Mouse (Mus musculus): ENCODE data around the gene Zfyve28. TPM values are rescaled to one million over a fixed set of nuclear protein-coding genes. Genes with fewer than 3 reads are reported as not detected.

Gene Zfyve28
- total and polyA plus RNA-seq, 2 experiments from 2014 or later: 0.04 to 0.19 TPM

GRCm38 (mm10) chr5:34287001-34287837 is 1.0 kb downstream of the Zfyve28 start:
- H3K4me2 ChIP-seq (ENCODE audit: low read depth, low read length): peak overlapping the region; percentile 88
- H3K27ac ChIP-seq (ENCODE audit: low read depth): no peak overlapping the region
- peak overlapping the region; percentile 61 for H3K4me3 ChIP-seq (ENCODE audit: low read depth, low read length)
- ATAC-seq (ENCODE audit: insufficient read depth, low read depth) (no peak), DNase-seq (ENCODE audit: low spot score) (no peak)
- H3K36me3 ChIP-seq (replicated peaks; ENCODE audit: control insufficient read depth, insufficient read depth, low read length): no peaks in the 10 kb centered on the region
- WGBS: 1% methylated on average over 54 of the region's 54 CpGs
- H3K27me3 ChIP-seq (ENCODE audit: control insufficient read depth, insufficient read depth, low read length): peaks cover 55% of the 10 kb centered on the region
- no peaks in the 10 kb centered on the region; the same call in 1 of the 2 replicates for H3K4me1 ChIP-seq (ENCODE audit: control insufficient read depth, insufficient read depth)
- no peaks in the 10 kb centered on the region for H3K9me3 ChIP-seq (replicated peaks; ENCODE audit: control insufficient read depth, low read length)
- H3K9ac ChIP-seq (replicated peaks; ENCODE audit: low read depth, low read length): no peak overlapping the region
- TF ChIP-seq EP300 (IDR thresholded peaks at IDR 0.05; ENCODE audit: low read depth) (no peak), CTCF (IDR thresholded peaks at IDR 0.05; ENCODE audit: low read depth) (no peak)

- H3K4me2 ChIP-seq (ENCODE audit: low read depth, low read length): peak overlapping the region; percentile 88
- ATAC-seq (ENCODE audit: insufficient read depth, low read depth): no peak
- peaks cover under 1% of the 10 kb centered on the region; the same call in 1 of the 2 replicates for H3K4me1 ChIP-seq (ENCODE audit: control insufficient read depth, insufficient read depth)
- H3K9ac ChIP-seq (replicated peaks; ENCODE audit: low read depth, low read length): no peak overlapping the region
- TF ChIP-seq CTCF (IDR thresholded peaks at IDR 0.05; ENCODE audit: low read depth) (no peak), EP300 (IDR thresholded peaks at IDR 0.05; ENCODE audit: low read depth) (no peak)
- no peaks in the 10 kb centered on the region for H3K9me3 ChIP-seq (replicated peaks; ENCODE audit: control insufficient read depth, low read length)
- peaks cover 55% of the 10 kb centered on the region for H3K27me3 ChIP-seq (ENCODE audit: control insufficient read depth, insufficient read depth, low read length)
- no peaks in the 10 kb centered on the region for H3K36me3 ChIP-seq (replicated peaks; ENCODE audit: control insufficient read depth, insufficient read depth, low read length)
- H3K27ac ChIP-seq (ENCODE audit: low read depth): no peak overlapping the region
- WGBS: 10% methylated on average over 11 of the region's 11 CpGs
- DNase-seq (ENCODE audit: low spot score): no peak
- H3K4me3 ChIP-seq (ENCODE audit: low read depth, low read length): 0 out of 2 replicates have a peak overlapping the region, but pooled peaks have one; percentile 61
These were observed 1.7 kb downstream of the Zfyve28 start for GRCm38 (mm10) chr5:34286516-34286915.

DNA sequence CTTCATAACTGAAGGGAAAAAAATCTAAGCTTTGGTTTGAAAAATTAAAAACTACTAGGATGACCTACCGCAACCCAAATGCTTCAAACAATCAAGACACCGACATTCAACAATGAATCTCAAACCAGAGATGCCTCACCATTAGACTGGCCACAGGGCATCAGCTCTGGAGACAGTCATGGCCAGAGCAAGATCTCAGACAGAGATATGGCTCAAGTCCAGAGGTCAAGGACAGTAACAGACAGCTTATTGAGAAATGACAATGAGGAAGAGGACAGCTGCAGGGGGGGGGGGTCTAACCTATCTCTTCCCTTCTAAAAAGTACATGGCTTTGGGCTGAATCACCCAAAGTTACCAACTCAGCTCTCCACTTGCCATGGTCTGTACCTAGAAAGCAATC is 3.0 kb downstream of the Zfyve28 start:
- Histone ChIP-seq H3K9me3 (replicated peaks; ENCODE audit: control insufficient read depth, low read length) (no peaks in the 10 kb centered on the region), H3K4me3 (ENCODE audit: low read depth, low read length) (no peak overlapping the region), H3K27ac (ENCODE audit: low read depth) (no peak overlapping the region), H3K4me2 (ENCODE audit: low read depth, low read length) (no peak overlapping the region), H3K9ac (replicated peaks; ENCODE audit: low read depth, low read length) (no peak overlapping the region), H3K4me1 (ENCODE audit: control insufficient read depth, insufficient read depth) (peaks cover 8% of the 10 kb centered on the region; the same call in 1 of the 2 replicates), H3K36me3 (replicated peaks; ENCODE audit: control insufficient read depth, insufficient read depth, low read length) (no peaks in the 10 kb centered on the region), H3K27me3 (ENCODE audit: control insufficient read depth, insufficient read depth, low read length) (peaks cover 55% of the 10 kb centered on the region)
- ATAC-seq (ENCODE audit: insufficient read depth, low read depth) (no peak), DNase-seq (ENCODE audit: low spot score) (no peak)
- TF ChIP-seq EP300 (IDR thresholded peaks at IDR 0.05; ENCODE audit: low read depth) (no peak), CTCF (IDR thresholded peaks at IDR 0.05; ENCODE audit: low read depth) (no peak)
- WGBS: 90% methylated on average over 2 of the region's 2 CpGs

DNA sequence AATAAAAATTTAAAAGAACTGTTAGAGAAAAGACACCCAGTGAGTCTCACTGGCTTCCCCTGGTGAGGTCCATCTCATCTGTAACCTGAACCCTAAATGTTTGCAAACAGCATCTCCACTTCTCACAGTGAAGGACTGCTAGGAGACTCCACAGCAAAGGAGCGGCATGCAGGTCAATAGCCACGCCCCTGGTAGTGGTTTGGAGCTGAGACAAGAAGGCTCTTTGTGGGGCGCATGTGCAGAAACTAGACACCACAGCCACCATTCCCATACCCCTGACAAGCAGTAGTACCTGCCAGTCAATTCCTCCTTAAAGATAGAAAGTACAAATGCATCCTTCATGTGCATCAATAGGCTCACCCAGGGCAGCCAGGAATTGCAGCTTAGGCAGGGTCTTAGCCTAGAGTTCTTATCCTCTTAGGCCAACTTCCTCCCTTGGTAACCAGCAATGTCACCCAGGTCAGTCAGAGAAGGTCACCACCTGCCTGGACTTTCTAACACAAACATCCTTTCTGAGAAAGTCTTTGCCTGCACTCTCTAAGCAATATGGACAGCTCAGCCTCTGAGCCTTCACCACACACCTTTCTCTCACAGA is 4.0 kb downstream of the Zfyve28 start:
- WGBS: 63% methylated on average over 3 of the region's 3 CpGs
- DNase-seq (ENCODE audit: low spot score) (no peak), ATAC-seq (ENCODE audit: insufficient read depth, low read depth) (no peak)
- no peak overlapping the region for H3K9ac ChIP-seq (replicated peaks; ENCODE audit: low read depth, low read length)
- no peak overlapping the region for H3K27ac ChIP-seq (ENCODE audit: low read depth)
- peaks cover 8% of the 10 kb centered on the region; the same call in 1 of the 2 replicates for H3K4me1 ChIP-seq (ENCODE audit: control insufficient read depth, insufficient read depth)
- TF ChIP-seq EP300 (IDR thresholded peaks at IDR 0.05; ENCODE audit: low read depth) (no peak), CTCF (IDR thresholded peaks at IDR 0.05; ENCODE audit: low read depth) (no peak)
- no peak overlapping the region for H3K4me3 ChIP-seq (ENCODE audit: low read depth, low read length)
- no peak overlapping the region for H3K4me2 ChIP-seq (ENCODE audit: low read depth, low read length)
- H3K36me3 ChIP-seq (replicated peaks; ENCODE audit: control insufficient read depth, insufficient read depth, low read length): no peaks in the 10 kb centered on the region
- H3K9me3 ChIP-seq (replicated peaks; ENCODE audit: control insufficient read depth, low read length): no peaks in the 10 kb centered on the region
- H3K27me3 ChIP-seq (ENCODE audit: control insufficient read depth, insufficient read depth, low read length): peaks cover 47% of the 10 kb centered on the region

- Histone ChIP-seq H3K9ac (replicated peaks; ENCODE audit: low read depth, low read length) (no peak overlapping the region), H3K4me3 (ENCODE audit: low read depth, low read length) (no peak overlapping the region), H3K27ac (ENCODE audit: low read depth) (no peak overlapping the region), H3K36me3 (replicated peaks; ENCODE audit: control insufficient read depth, insufficient read depth, low read length) (no peaks in the 10 kb centered on the region), H3K4me1 (ENCODE audit: control insufficient read depth, insufficient read depth) (peaks cover 8% of the 10 kb centered on the region; the same call in 1 of the 2 replicates), H3K4me2 (ENCODE audit: low read depth, low read length) (no peak overlapping the region), H3K27me3 (ENCODE audit: control insufficient read depth, insufficient read depth, low read length) (peaks cover 39% of the 10 kb centered on the region), H3K9me3 (replicated peaks; ENCODE audit: control insufficient read depth, low read length) (no peaks in the 10 kb centered on the region)
- WGBS: 85% methylated on average over 5 of the region's 5 CpGs
- TF ChIP-seq CTCF (IDR thresholded peaks at IDR 0.05; ENCODE audit: low read depth): no peak
- TF ChIP-seq EP300 (IDR thresholded peaks at IDR 0.05; ENCODE audit: low read depth): no peak
- no peak for DNase-seq (ENCODE audit: low spot score)
- ATAC-seq (ENCODE audit: insufficient read depth, low read depth): no peak
These were observed 4.9 kb downstream of the Zfyve28 start for GRCm38 (mm10) chr5:34283355-34283754.

All from heart, postnatal 0 days (tissue).